Mouse (Mus musculus) A20 (cell line): ENCODE data around the gene Eras.

Source experiments
- DNase-seq: peaks from one replicate; pipeline ENCODE4 v3.0.0-alpha.2; 2011; ENCODE audit warnings: low read depth, low spot score

Gene Eras

GRCm38 (mm10) chrX:7928270-7928790 lies at the start of gene Eras:
Gene Eras, minus strand, starts transcription at chrX:7928607.
- DNase-seq, result no peak

- no peak for DNase-seq
Observed at GRCm38 (mm10) chrX:7977892-7978291, 49.5 kb upstream of the Eras start, which contains the start of gene Gata1. Gene Gata1, minus strand, starts transcription at chrX:7978071.

GRCm38 (mm10) chrX:7971292-7971691 lies 42.9 kb upstream of the Eras start:
- no peak for DNase-seq

- DNase-seq, result no peak
Observed at GRCm38 (mm10) chrX:7968899-7969298, 40.5 kb upstream of the Eras start.

- no peak for DNase-seq
Observed at GRCm38 (mm10) chrX:7968226-7968625, 39.8 kb upstream of the Eras start.

- no peak for DNase-seq
Observed at GRCm38 (mm10) chrX:7967596-7968201, 39.3 kb upstream of the Eras start.

GRCm38 (mm10) chrX:7966161-7966560 lies 37.8 kb upstream of the Eras start:
- DNase-seq, result no peak

- peak; percentile 2 for DNase-seq
Observed at GRCm38 (mm10) chrX:7963829-7964626, 35.6 kb upstream of the Eras start.

- DNase-seq, result no peak
Observed at GRCm38 (mm10) chrX:7958868-7959267, 30.5 kb upstream of the Eras start.

GRCm38 (mm10) chrX:7950091-7950490 lies 21.7 kb upstream of the Eras start:
- no peak for DNase-seq

GRCm38 (mm10) chrX:7947900-7948492 lies 19.6 kb upstream of the Eras start:
- DNase-seq, result peak; percentile 94

GRCm38 (mm10) chrX:7947108-7947899 lies 18.9 kb upstream of the Eras start, which contains the start of gene Hdac6:
Gene Hdac6, minus strand, starts transcription at chrX:7947889.
- peak; percentile 35 for DNase-seq

- no peak for DNase-seq
Observed at GRCm38 (mm10) chrX:7945618-7946017, 17.2 kb upstream of the Eras start.

GRCm38 (mm10) chrX:7937667-7938066 lies 9.3 kb upstream of the Eras start:
- DNase-seq, result no peak

- no peak for DNase-seq
Observed at GRCm38 (mm10) chrX:7936874-7937273, 8.5 kb upstream of the Eras start.

- DNase-seq, result no peak
Observed at GRCm38 (mm10) chrX:7927116-7927515, 1.3 kb downstream of the Eras start.

- no peak for DNase-seq
Observed at GRCm38 (mm10) chrX:7926266-7926665, 2.1 kb downstream of the Eras start.

- DNase-seq, result no peak
Observed at GRCm38 (mm10) chrX:7922032-7922431, 6.4 kb downstream of the Eras start.

GRCm38 (mm10) chrX:7919601-7920383 lies 8.6 kb downstream of the Eras start, which contains the start of gene Pcsk1n:
Gene Pcsk1n, plus strand, starts transcription at chrX:7919822.
- no peak for DNase-seq

GRCm38 (mm10) chrX:7917960-7918359 lies 10.4 kb downstream of the Eras start:
- DNase-seq, result peak; percentile 22

- DNase-seq, result peak; percentile 7
Observed at GRCm38 (mm10) chrX:7915669-7916068, 12.7 kb downstream of the Eras start.
